Mouse (Mus musculus) hindbrain, embryonic 12.5 days (tissue): Measurements from ENCODE around the gene Rhobtb1. TPM values are rescaled to one million over a fixed set of nuclear protein-coding genes. Genes with fewer than 3 reads are reported as not detected.

Experiments used
- ATAC-seq: fragments of 200-750 bp; cut with Nextera tagmentation; 2 replicates; pipeline ENCODE4 v1.8.0; 2017; ENCODE audit warnings: moderate TSS enrichment; ENCODE audit not compliant: low FRiP score
- H3K27ac ChIP-seq: fragments of 300-500 bp; sonication (generic); 2 replicates; pipeline ENCODE4 v1.5.1; 2016; ENCODE audit warnings: mild to moderate bottlenecking
- H3K27me3 ChIP-seq: fragments of 300-500 bp; sonication (generic); 2 replicates; pipeline ENCODE4 v1.6.1; 2016; ENCODE audit warnings: mild to moderate bottlenecking
- H3K36me3 ChIP-seq: fragments of 300-500 bp; sonication (generic); 2 replicates; pipeline ENCODE4 v1.6.1; 2016; ENCODE audit warnings: mild to moderate bottlenecking
- H3K4me1 ChIP-seq: fragments of 300-500 bp; sonication (generic); 2 replicates; pipeline ENCODE4 v1.6.1; 2016
- H3K4me2 ChIP-seq: fragments of 300-500 bp; sonication (generic); replicated peaks from 2 replicates; pipeline ENCODE4 v1.6.1; 2016; ENCODE audit warnings: mild to moderate bottlenecking
- H3K4me3 ChIP-seq: fragments of 300-500 bp; sonication (generic); 2 replicates; pipeline ENCODE4 v1.5.1; 2016; ENCODE audit warnings: mild to moderate bottlenecking
- H3K9ac ChIP-seq: fragments of 300-500 bp; sonication (generic); 2 replicates; pipeline ENCODE4 v1.6.1; 2016; ENCODE audit warnings: mild to moderate bottlenecking, moderate library complexity
- H3K9me3 ChIP-seq: fragments of 300-500 bp; sonication (generic); replicated peaks from 2 replicates; pipeline ENCODE4 v1.6.1; 2016; ENCODE audit warnings: mild to moderate bottlenecking
- whole genome bisulfite sequencing: fragments of 180-500 bp; shearing (Covaris S2); methylation state at CpG from one replicate; pipeline ENCODE4 v1.1.7; 2016; 5-methylcytosine and 5-hydroxymethylcytosine counted together
- polyA plus RNA-seq: library from polyadenylated mRNA; unstranded; fragments of >200 nt; fragmentation: Nextera tagmentation; extraction: Ambion mirVana; gene quantifications from 2 replicates; pipeline ENCODE4 v1.2.1, GENCODE M21; 2016

Rhobtb1 gene
- polyA plus RNA-seq, 1 experiment from 2014 or later = 23.5 TPM

GRCm38 (mm10) chr10:69302667-69303066, 151.4 kb downstream of the Rhobtb1 start:
- no peak for ATAC-seq
- H3K27me3 ChIP-seq = no peaks in the 10 kb centered on the region
- no peak overlapping the region for H3K9ac ChIP-seq
- H3K4me3 ChIP-seq = no peak overlapping the region
- no peak overlapping the region for H3K27ac ChIP-seq
- WGBS = 92% methylated on average over 3 of the region's 3 CpGs
- H3K9me3 ChIP-seq = no peaks in the 10 kb centered on the region
- no peak overlapping the region for H3K4me2 ChIP-seq
- H3K36me3 ChIP-seq = no peaks in the 10 kb centered on the region
- no peaks in the 10 kb centered on the region for H3K4me1 ChIP-seq

- H3K27ac ChIP-seq = no peak overlapping the region
- no peak overlapping the region for H3K4me2 ChIP-seq
- no peak overlapping the region for H3K4me3 ChIP-seq
- WGBS = 77% methylated on average over 3 of the region's 3 CpGs
- H3K9ac ChIP-seq = no peak overlapping the region
- H3K27me3 ChIP-seq = no peaks in the 10 kb centered on the region
- no peaks in the 10 kb centered on the region for H3K4me1 ChIP-seq
- H3K9me3 ChIP-seq = no peaks in the 10 kb centered on the region
- no peak for ATAC-seq
- H3K36me3 ChIP-seq = no peaks in the 10 kb centered on the region
Measured at GRCm38 (mm10) chr10:69304819-69305218, 153.6 kb downstream of the Rhobtb1 start.

GRCm38 (mm10) chr10:69305600-69305999, 154.4 kb downstream of the Rhobtb1 start:
- no peak overlapping the region for H3K9ac ChIP-seq
- 54% methylated on average over 7 of the region's 7 CpGs for WGBS
- H3K9me3 ChIP-seq = no peaks in the 10 kb centered on the region
- no peak overlapping the region for H3K27ac ChIP-seq
- H3K4me3 ChIP-seq = no peak overlapping the region
- H3K4me2 ChIP-seq = no peak overlapping the region
- no peak for ATAC-seq
- no peaks in the 10 kb centered on the region for H3K4me1 ChIP-seq
- H3K27me3 ChIP-seq = no peaks in the 10 kb centered on the region
- H3K36me3 ChIP-seq = no peaks in the 10 kb centered on the region

- H3K36me3 ChIP-seq = no peaks in the 10 kb centered on the region
- H3K9ac ChIP-seq = no peak overlapping the region
- H3K27me3 ChIP-seq = no peaks in the 10 kb centered on the region
- H3K27ac ChIP-seq = no peak overlapping the region
- H3K4me1 ChIP-seq = no peaks in the 10 kb centered on the region
- no peak for ATAC-seq
- 68% methylated on average over 14 of the region's 14 CpGs for WGBS
- no peak overlapping the region for H3K4me3 ChIP-seq
- no peaks in the 10 kb centered on the region for H3K9me3 ChIP-seq
- no peak overlapping the region for H3K4me2 ChIP-seq
Measured at GRCm38 (mm10) chr10:69306205-69306604, 155.0 kb downstream of the Rhobtb1 start.

GRCm38 (mm10) chr10:69307067-69307466, 155.8 kb downstream of the Rhobtb1 start:
- no peak for ATAC-seq
- Histone ChIP-seq H3K27ac (no peak overlapping the region), H3K4me2 (no peak overlapping the region), H3K27me3 (no peaks in the 10 kb centered on the region), H3K9me3 (no peaks in the 10 kb centered on the region), H3K9ac (no peak overlapping the region), H3K4me1 (no peaks in the 10 kb centered on the region), H3K36me3 (no peaks in the 10 kb centered on the region), H3K4me3 (no peak overlapping the region)
- 49% methylated on average over 5 of the region's 5 CpGs for WGBS

GRCm38 (mm10) chr10:69309109-69309508, 157.9 kb downstream of the Rhobtb1 start:
- H3K27me3 ChIP-seq = no peaks in the 10 kb centered on the region
- no peaks in the 10 kb centered on the region for H3K4me1 ChIP-seq
- no peak overlapping the region for H3K27ac ChIP-seq
- H3K4me3 ChIP-seq = no peak overlapping the region
- no peaks in the 10 kb centered on the region for H3K36me3 ChIP-seq
- H3K4me2 ChIP-seq = no peak overlapping the region
- ATAC-seq = no peak
- H3K9ac ChIP-seq = no peak overlapping the region
- WGBS = 70% methylated on average over 5 of the region's 5 CpGs
- no peaks in the 10 kb centered on the region for H3K9me3 ChIP-seq

GRCm38 (mm10) chr10:69311867-69312266, 160.6 kb downstream of the Rhobtb1 start:
- WGBS = 72% methylated on average over 16 of the region's 16 CpGs
- Histone ChIP-seq H3K9ac (no peak overlapping the region), H3K27me3 (no peaks in the 10 kb centered on the region), H3K36me3 (no peaks in the 10 kb centered on the region), H3K4me2 (no peak overlapping the region), H3K27ac (no peak overlapping the region), H3K4me1 (no peaks in the 10 kb centered on the region), H3K4me3 (no peak overlapping the region), H3K9me3 (no peaks in the 10 kb centered on the region)
- no peak for ATAC-seq

- 73% methylated on average over 8 of the region's 8 CpGs for WGBS
- no peak overlapping the region for H3K4me3 ChIP-seq
- no peak overlapping the region for H3K4me2 ChIP-seq
- no peak overlapping the region for H3K9ac ChIP-seq
- no peaks in the 10 kb centered on the region for H3K27me3 ChIP-seq
- ATAC-seq = no peak
- H3K27ac ChIP-seq = no peak overlapping the region
- no peaks in the 10 kb centered on the region for H3K36me3 ChIP-seq
- H3K4me1 ChIP-seq = no peaks in the 10 kb centered on the region
- no peaks in the 10 kb centered on the region for H3K9me3 ChIP-seq
Measured at GRCm38 (mm10) chr10:69313944-69314343, 162.7 kb downstream of the Rhobtb1 start.

- Histone ChIP-seq H3K4me3 (no peak overlapping the region), H3K4me1 (no peaks in the 10 kb centered on the region), H3K27me3 (no peaks in the 10 kb centered on the region), H3K27ac (no peak overlapping the region), H3K9me3 (no peaks in the 10 kb centered on the region), H3K4me2 (no peak overlapping the region), H3K9ac (no peak overlapping the region), H3K36me3 (no peaks in the 10 kb centered on the region)
- WGBS = 84% methylated on average over 11 of the region's 11 CpGs
- ATAC-seq = no peak
Measured at GRCm38 (mm10) chr10:69318514-69318913, 167.3 kb downstream of the Rhobtb1 start.

GRCm38 (mm10) chr10:69320667-69321518, 169.7 kb downstream of the Rhobtb1 start:
- no peaks in the 10 kb centered on the region for H3K27me3 ChIP-seq
- no peaks in the 10 kb centered on the region for H3K9me3 ChIP-seq
- no peak overlapping the region for H3K4me3 ChIP-seq
- H3K9ac ChIP-seq = no peak overlapping the region
- 48% methylated on average over 21 of the region's 21 CpGs for WGBS
- no peak for ATAC-seq
- H3K36me3 ChIP-seq = no peaks in the 10 kb centered on the region
- no peaks in the 10 kb centered on the region for H3K4me1 ChIP-seq
- no peak overlapping the region for H3K27ac ChIP-seq
- no peak overlapping the region; the same call in 1 of the 2 replicates for H3K4me2 ChIP-seq

- 52% methylated on average over 15 of the region's 15 CpGs for WGBS
- no peak overlapping the region for H3K4me3 ChIP-seq
- H3K9ac ChIP-seq = no peak overlapping the region
- H3K27me3 ChIP-seq = no peaks in the 10 kb centered on the region
- H3K4me1 ChIP-seq = no peaks in the 10 kb centered on the region
- H3K9me3 ChIP-seq = no peaks in the 10 kb centered on the region
- no peak for ATAC-seq
- no peak overlapping the region for H3K27ac ChIP-seq
- H3K4me2 ChIP-seq = no peak overlapping the region; the same call in 1 of the 2 replicates
- H3K36me3 ChIP-seq = no peaks in the 10 kb centered on the region
Measured at GRCm38 (mm10) chr10:69321519-69322035, 170.3 kb downstream of the Rhobtb1 start.

- Histone ChIP-seq H3K27ac (no peak overlapping the region), H3K27me3 (no peaks in the 10 kb centered on the region), H3K9me3 (no peaks in the 10 kb centered on the region), H3K9ac (no peak overlapping the region), H3K4me2 (no peak overlapping the region), H3K36me3 (no peaks in the 10 kb centered on the region), H3K4me1 (0 out of 2 replicates have a peak, but pooled peaks cover 2% of the 10 kb centered on the region), H3K4me3 (no peak overlapping the region)
- ATAC-seq = no peak
- WGBS = 82% methylated on average over 13 of the region's 13 CpGs
Measured at GRCm38 (mm10) chr10:69323986-69324385, 172.8 kb downstream of the Rhobtb1 start.

- 92% methylated on average over 7 of the region's 7 CpGs for WGBS
- Histone ChIP-seq H3K9ac (no peak overlapping the region), H3K4me3 (no peak overlapping the region), H3K36me3 (no peaks in the 10 kb centered on the region), H3K4me2 (no peak overlapping the region), H3K27me3 (no peaks in the 10 kb centered on the region), H3K4me1 (0 out of 2 replicates have a peak, but pooled peaks cover 2% of the 10 kb centered on the region), H3K9me3 (no peaks in the 10 kb centered on the region), H3K27ac (no peak overlapping the region)
- ATAC-seq = no peak
Measured at GRCm38 (mm10) chr10:69324816-69325215, 173.6 kb downstream of the Rhobtb1 start.
